Mouse (Mus musculus): Measurements from ENCODE around the gene Camsap3.

GRCm38 (mm10) chr8:3598054-3598453, 11.0 kb downstream of the Camsap3 start:
- TF ChIP-seq RCOR1 (conservative IDR thresholded peaks at IDR 0.05; ENCODE audit: low read depth, low read length) (no peak), JUND (conservative IDR thresholded peaks at IDR 0.05; ENCODE audit: low read depth, low read length) (no peak), KAT2A (IDR thresholded peaks at IDR 0.05; ENCODE audit: insufficient replicate concordance, low read length) (no peak), ETS1 (conservative IDR thresholded peaks at IDR 0.05; ENCODE audit: low read depth, low read length) (no peak), ZKSCAN1 (IDR thresholded peaks at IDR 0.05; ENCODE audit: borderline replicate concordance, low read depth, low read length) (no peak), USF1 (IDR thresholded peaks at IDR 0.05; ENCODE audit: low read depth, low read length) (no peak), EP300 (IDR thresholded peaks at IDR 0.05; ENCODE audit: low read length) (no peak), MEF2A (IDR thresholded peaks at IDR 0.05; ENCODE audit: borderline replicate concordance, low read depth, low read length) (no peak)
